Mouse (Mus musculus) embryonic facial prominence, embryonic 15.5 days (tissue): ENCODE data around the gene Tmem186. TPM values are rescaled to one million over a fixed set of nuclear protein-coding genes. Genes with fewer than 3 reads are reported as not detected.

Source experiments
- ATAC-seq: fragments of 200-750 bp; cut with Nextera tagmentation; 2 replicates; pipeline ENCODE4 v1.8.0; 2017; ENCODE audit warnings: low read depth, moderate TSS enrichment; ENCODE audit not compliant: insufficient number of reproducible peaks, low FRiP score, low TSS enrichment
- H3K27ac ChIP-seq: fragments of 300-500 bp; sonication (generic); replicated peaks from 2 replicates; pipeline ENCODE4 v1.5.1; 2015; ENCODE audit warnings: mild to moderate bottlenecking, inconsistent platforms
- H3K27me3 ChIP-seq: fragments of 300-500 bp; sonication (generic); 2 replicates; pipeline ENCODE4 v1.6.1; 2015; ENCODE audit warnings: inconsistent platforms
- H3K36me3 ChIP-seq: fragments of 300-500 bp; sonication (generic); 2 replicates; pipeline ENCODE4 v1.6.1; 2015; ENCODE audit warnings: mild to moderate bottlenecking, inconsistent platforms
- H3K4me1 ChIP-seq: fragments of 300-500 bp; sonication (generic); 2 replicates; pipeline ENCODE4 v1.6.1; 2015; ENCODE audit warnings: inconsistent platforms
- H3K4me2 ChIP-seq: fragments of 300-500 bp; sonication (generic); replicated peaks from 2 replicates; pipeline ENCODE4 v1.6.1; 2015; ENCODE audit warnings: mild to moderate bottlenecking, inconsistent platforms
- H3K4me3 ChIP-seq: fragments of 300-500 bp; sonication (generic); replicated peaks from 2 replicates; pipeline ENCODE4 v1.5.1; 2015; ENCODE audit warnings: mild to moderate bottlenecking, inconsistent platforms
- H3K9ac ChIP-seq: fragments of 300-500 bp; sonication (generic); 2 replicates; pipeline ENCODE4 v1.6.1; 2015; ENCODE audit warnings: inconsistent platforms
- H3K9me3 ChIP-seq: fragments of 300-500 bp; sonication (generic); replicated peaks from 2 replicates; pipeline ENCODE4 v1.6.1; 2016; ENCODE audit warnings: inconsistent platforms
- WGBS: fragments of 180-500 bp; shearing (Covaris S2); methylation state at CpG from one replicate; pipeline ENCODE4 v1.1.7; 2015; 5-methylcytosine and 5-hydroxymethylcytosine counted together
- microRNA-seq: library from miRNA; unstranded; fragments of <30 nt; microRNA quantifications from one replicate; pipeline ENCODE4, GENCODE M21; 2016; ENCODE audit warnings: borderline number of aligned reads
- polyA plus RNA-seq: library from polyadenylated mRNA; unstranded; fragments of >200 nt; fragmentation: Nextera tagmentation; extraction: Ambion mirVana; gene quantifications from 2 replicates; pipeline ENCODE4 v1.2.1, GENCODE M21; 2015

Gene Tmem186
- polyA plus RNA-seq, 1 experiment from 2014 or later, result 19.3 TPM

GRCm38 (mm10) chr16:8610397-8610796, 27.1 kb downstream of the Tmem186 start:
- H3K27ac ChIP-seq, result no peak overlapping the region
- no peak overlapping the region for H3K4me3 ChIP-seq
- no peaks in the 10 kb centered on the region for H3K9me3 ChIP-seq
- 44% methylated on average over 3 of the region's 3 CpGs for WGBS
- 0 out of 2 replicates have a peak, but pooled peaks cover 7% of the 10 kb centered on the region for H3K36me3 ChIP-seq
- no peak overlapping the region for H3K4me2 ChIP-seq
- no peak overlapping the region for H3K9ac ChIP-seq
- H3K27me3 ChIP-seq, result no peaks in the 10 kb centered on the region
- no peaks in the 10 kb centered on the region for H3K4me1 ChIP-seq
- no peak for ATAC-seq

GRCm38 (mm10) chr16:8603789-8604188, 33.7 kb downstream of the Tmem186 start:
- no peak for ATAC-seq
- 0 out of 2 replicates have a peak, but pooled peaks cover 3% of the 10 kb centered on the region for H3K36me3 ChIP-seq
- H3K27me3 ChIP-seq, result no peaks in the 10 kb centered on the region
- no peak overlapping the region for H3K27ac ChIP-seq
- no peak overlapping the region for H3K4me2 ChIP-seq
- H3K9me3 ChIP-seq, result no peaks in the 10 kb centered on the region
- 83% methylated on average over 3 of the region's 3 CpGs for WGBS
- no peak overlapping the region for H3K9ac ChIP-seq
- H3K4me3 ChIP-seq, result no peak overlapping the region
- H3K4me1 ChIP-seq, result no peaks in the 10 kb centered on the region

- Histone ChIP-seq H3K4me2 (no peak overlapping the region), H3K36me3 (no peaks in the 10 kb centered on the region), H3K4me3 (no peak overlapping the region), H3K27ac (no peak overlapping the region), H3K9ac (no peak overlapping the region), H3K9me3 (no peaks in the 10 kb centered on the region), H3K27me3 (no peaks in the 10 kb centered on the region), H3K4me1 (no peaks in the 10 kb centered on the region)
- WGBS, result 90% methylated on average over 5 of the region's 5 CpGs
- no peak for ATAC-seq
These were observed 40.0 kb downstream of the Tmem186 start for GRCm38 (mm10) chr16:8597516-8597915.

- WGBS, result 49% methylated on average over 4 of the region's 4 CpGs
- no peak for ATAC-seq
These were observed 41.2 kb downstream of the Tmem186 start for GRCm38 (mm10) chr16:8596336-8596735.

GRCm38 (mm10) chr16:8595411-8595810, 42.1 kb downstream of the Tmem186 start:
- H3K27me3 ChIP-seq, result no peaks in the 10 kb centered on the region
- H3K36me3 ChIP-seq, result no peaks in the 10 kb centered on the region
- no peak overlapping the region for H3K4me3 ChIP-seq
- H3K9me3 ChIP-seq, result no peaks in the 10 kb centered on the region
- WGBS, result 64% methylated on average over 4 of the region's 4 CpGs
- H3K9ac ChIP-seq, result no peak overlapping the region
- ATAC-seq, result no peak
- H3K27ac ChIP-seq, result no peak overlapping the region
- H3K4me2 ChIP-seq, result no peak overlapping the region
- H3K4me1 ChIP-seq, result no peaks in the 10 kb centered on the region

More at GRCm38 (mm10) chr16:8596336-8596735, 41.2 kb downstream of the Tmem186 start:
- H3K27ac ChIP-seq, result no peak overlapping the region
- no peaks in the 10 kb centered on the region for H3K36me3 ChIP-seq
- H3K9me3 ChIP-seq, result no peaks in the 10 kb centered on the region
- H3K9ac ChIP-seq, result no peak overlapping the region
- no peak overlapping the region for H3K4me3 ChIP-seq
- no peak overlapping the region for H3K4me2 ChIP-seq
- no peaks in the 10 kb centered on the region for H3K4me1 ChIP-seq
- H3K27me3 ChIP-seq, result no peaks in the 10 kb centered on the region

- H3K4me3 ChIP-seq, result no peak overlapping the region
- no peak for ATAC-seq
- no peak overlapping the region for H3K4me2 ChIP-seq
- 77% methylated on average over 5 of the region's 5 CpGs for WGBS
- H3K27me3 ChIP-seq, result no peaks in the 10 kb centered on the region
- H3K9me3 ChIP-seq, result no peaks in the 10 kb centered on the region
- H3K27ac ChIP-seq, result no peak overlapping the region
- H3K36me3 ChIP-seq, result peaks cover 13% of the 10 kb centered on the region
- no peak overlapping the region for H3K9ac ChIP-seq
- no peaks in the 10 kb centered on the region for H3K4me1 ChIP-seq
These were observed 52.5 kb downstream of the Tmem186 start for GRCm38 (mm10) chr16:8585056-8585455.

GRCm38 (mm10) chr16:8584248-8584647, 53.3 kb downstream of the Tmem186 start:
- Histone ChIP-seq H3K4me3 (no peak overlapping the region), H3K9me3 (no peaks in the 10 kb centered on the region), H3K9ac (no peak overlapping the region), H3K27ac (no peak overlapping the region), H3K27me3 (no peaks in the 10 kb centered on the region), H3K4me2 (no peak overlapping the region), H3K36me3 (peaks cover 9% of the 10 kb centered on the region), H3K4me1 (no peaks in the 10 kb centered on the region)
- WGBS, result 82% methylated on average over 1 of the region's 1 CpGs
- ATAC-seq, result no peak

Small RNAs within 50 kb of the gene (microRNA-seq; reads per million reads assigned to microRNA genes)
- gene Gm22137, result not detected

Other genes with a start within 250 kb of the Tmem186 start
- gene Tmem114, start 212.6 kb downstream of the Tmem186 start, polyA plus RNA-seq, result not detected in 2 replicates
- gene Mettl22, start 166.9 kb downstream of the Tmem186 start, polyA plus RNA-seq, result 20.1 and 22.1 TPM in 2 replicates
- gene Abat, start 124.3 kb downstream of the Tmem186 start, polyA plus RNA-seq, result 21.5 and 22.8 TPM in 2 replicates
- gene Pmm2, start within 50 bp of the Tmem186 start, polyA plus RNA-seq, result 56.4 and 57.6 TPM in 2 replicates
- 80.4 and 84.0 TPM in 2 replicates for gene Carhsp1, start 34.4 kb upstream of the Tmem186 start, polyA plus RNA-seq
- gene Gm5767, start 43.1 kb upstream of the Tmem186 start, polyA plus RNA-seq, result not detected in 2 replicates
- gene Usp7, start 154.6 kb upstream of the Tmem186 start, polyA plus RNA-seq, result 28.4 and 34.5 TPM in 2 replicates
- gene 1810013L24Rik, start 192.4 kb upstream of the Tmem186 start, polyA plus RNA-seq, result 21.6 and 22.8 TPM in 2 replicates